Comparison of ENCODE assay signal across 9 mouse cellular contexts in genomic region chr2:166399140-166399830, GRCm38 (mm10).
A peak's percentile ranks its signal among the peaks of the same experiment; 100 is the strongest.
DNase-seq lines count a peak whose midpoint lies in the region; ATAC-seq lines count a peak whose summit lies in the region.
"Had no signal": no experiment of that assay in that cellular context is flagged by ENCODE, and none has a peak within 500 bp of the region (broad histone marks: within the 10 kb centered on the region; RNA-seq: fewer than 3 reads in every experiment).

No protein-coding gene starts in this region.

- H3K9me3 ChIP-seq in lung, embryonic 16.5 days (ENCODE audit: control insufficient read depth, low read length), result no peaks in the 10 kb centered on the region
- no peaks in the 10 kb centered on the region for H3K9me3 ChIP-seq in liver, embryonic 12.5 days (replicated peaks)

- intact Hi-C loops in heart, postnatal 36 days (cut with DNase I), result no loop called here

- WGBS in lung, embryonic 16.5 days, result 14% methylated on average over 6 of the region's 6 CpGs
- WGBS in liver, embryonic 12.5 days (ENCODE audit: insufficient replicate concordance), result 31% methylated on average over 6 of the region's 6 CpGs

- no peak for DNase-seq in lung, postnatal 36 days
- DNase-seq in embryo, embryonic 10 days (ENCODE audit: low spot score), result peak; percentile 71
- peak; percentile 42 to 49 for DNase-seq in heart, postnatal 36 days
- DNase-seq in cerebellum, postnatal 4 days (ENCODE audit: low spot score in 2 of 2), result no peak
- no peak for DNase-seq in thymus, postnatal 14 days

- no peak overlapping the region for H3K27ac ChIP-seq in lung, embryonic 16.5 days (ENCODE audit: low read length)
- H3K27ac ChIP-seq in liver, embryonic 12.5 days, result no peak overlapping the region
- H3K27ac ChIP-seq: liver, embryonic 14.5 days had no signal

- H3K9ac ChIP-seq in lung, embryonic 16.5 days (ENCODE audit: low read length), result no peak overlapping the region
- no peak overlapping the region for H3K9ac ChIP-seq in liver, embryonic 12.5 days
- H3K9ac ChIP-seq: liver, embryonic 14.5 days had no signal

- peaks cover 7% of the 10 kb centered on the region; the same call in 1 of the 2 replicates for H3K4me1 ChIP-seq in lung, embryonic 16.5 days (replicated peaks; ENCODE audit: control insufficient read depth, insufficient read depth, low read length)
- no peaks in the 10 kb centered on the region; the same call in 1 of the 2 replicates for H3K4me1 ChIP-seq in liver, embryonic 12.5 days

- H3K4me2 ChIP-seq in lung, embryonic 16.5 days (ENCODE audit: low read depth, low read length), result no peak overlapping the region
- no peak overlapping the region for H3K4me2 ChIP-seq in liver, embryonic 12.5 days

- no peaks in the 10 kb centered on the region for H3K27me3 ChIP-seq in lung, embryonic 16.5 days (ENCODE audit: control insufficient read depth, insufficient read depth, low read depth, low read length)
- no peaks in the 10 kb centered on the region; the same call in 1 of the 2 replicates for H3K27me3 ChIP-seq in liver, embryonic 12.5 days (replicated peaks)

- peak; percentile 61 for ATAC-seq in lung, embryonic 16.5 days (ENCODE audit: low read depth)
- ATAC-seq in liver, embryonic 12.5 days, result peak; percentile 42; the same call in 1 of the 2 replicates
- ATAC-seq in erythroblast, adult 5-6 weeks (replicated peaks; ENCODE audit: low FRiP score, poor library complexity, severe bottlenecking), result no peak

- H3K36me3 ChIP-seq in lung, embryonic 16.5 days (ENCODE audit: control insufficient read depth, insufficient read depth, low read length), result no peaks in the 10 kb centered on the region
- no peaks in the 10 kb centered on the region for H3K36me3 ChIP-seq in liver, embryonic 12.5 days

- H3K4me3 ChIP-seq in lung, embryonic 16.5 days (ENCODE audit: low read length), result no peak overlapping the region
- H3K4me3 ChIP-seq in liver, embryonic 12.5 days, result no peak overlapping the region

Comparison
In these comparisons a context has a peak if more than half of its experiments do, and no peak if none do; other contexts are left out.
1. DNase-seq: peak in embryo, embryonic 10 days (single experiment) and heart, postnatal 36 days (2 of 2); none in lung, postnatal 36 days (single experiment), cerebellum, postnatal 4 days (0 of 2) and thymus, postnatal 14 days (single experiment).